Mouse (Mus musculus): ENCODE measurements at regions not wholly inside any gene's neighbourhood (a gene's known extent, or its start where the extent isn't known, plus 50 kb on each side); places are given as distances from the start of the nearest gene placed in this dataset.

DNA sequence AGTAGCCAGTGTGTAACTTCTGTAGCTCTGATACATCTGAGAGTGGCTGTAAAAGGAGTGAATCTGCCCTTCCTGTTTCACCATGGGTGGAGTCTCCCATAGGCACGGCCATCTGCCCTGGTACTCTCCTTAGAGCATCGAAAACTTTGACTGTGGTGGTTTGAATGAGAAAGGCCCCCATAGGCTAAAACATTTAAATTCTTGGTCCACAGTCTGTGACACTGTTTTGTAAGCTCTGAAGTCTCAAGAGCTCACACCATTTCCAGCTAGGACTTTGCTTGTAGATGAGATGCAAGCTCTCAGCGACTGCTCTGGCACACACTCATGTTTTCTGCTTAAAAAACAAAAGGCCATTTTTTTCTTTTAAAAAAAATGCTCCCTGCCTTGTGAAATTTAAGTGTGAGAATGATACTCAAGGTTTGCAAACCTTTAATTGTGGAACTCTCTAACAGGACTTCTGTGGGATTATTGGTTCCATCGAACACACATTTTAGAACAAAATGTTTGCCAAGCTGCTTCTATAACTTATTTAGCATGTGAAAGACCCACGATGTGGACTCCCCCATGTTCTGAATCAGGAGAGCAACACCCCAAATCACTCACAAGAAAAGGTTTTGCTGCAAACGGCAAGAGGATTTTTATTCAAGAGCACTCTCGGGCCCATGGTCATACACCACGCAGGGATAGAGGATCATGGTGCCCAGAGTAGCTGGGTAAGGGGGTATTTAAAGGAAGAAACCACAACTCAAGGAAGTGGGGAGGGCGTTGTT, 65.7 kb upstream of the Klf12 start:
- DNase-seq, result no peak

DNA sequence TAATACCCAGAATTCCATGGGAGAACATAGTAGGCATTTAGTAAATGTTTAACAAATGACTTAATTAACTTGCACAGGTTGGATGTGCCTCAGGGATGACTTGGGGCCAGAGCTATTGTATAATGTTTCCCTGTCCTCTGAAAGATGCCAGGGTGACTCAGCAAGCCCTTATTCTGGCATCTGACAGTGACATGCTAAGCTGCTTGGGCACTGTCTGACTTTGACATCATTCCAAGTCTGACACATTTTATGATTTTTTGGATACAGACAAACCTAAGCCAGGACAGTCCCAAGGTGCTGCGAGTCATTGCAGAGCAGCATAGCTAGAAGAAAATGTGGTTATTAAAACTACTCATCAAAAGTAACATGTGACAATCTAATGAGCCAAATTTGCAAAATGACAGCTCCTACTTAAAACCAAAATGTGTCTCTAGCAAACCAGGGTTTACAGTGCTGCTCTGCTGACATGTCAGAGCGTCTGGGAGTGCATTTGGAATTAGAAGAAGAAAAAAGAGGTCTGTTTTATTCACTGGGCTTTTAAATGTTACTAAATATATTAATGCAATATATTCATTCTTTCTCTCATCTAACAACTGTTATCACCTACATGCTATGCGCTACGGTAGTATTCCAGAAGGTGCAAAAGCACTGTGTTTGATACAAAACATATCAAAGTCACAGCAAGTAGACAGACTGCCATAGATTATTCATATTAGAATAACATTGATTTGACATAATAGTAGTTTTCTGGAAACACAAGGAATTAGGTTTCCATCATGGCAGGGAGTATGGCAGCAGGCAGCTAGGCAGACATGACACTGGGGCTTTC, 64.1 kb upstream of the Klf12 start:
- DNase-seq, result no peak

DNA sequence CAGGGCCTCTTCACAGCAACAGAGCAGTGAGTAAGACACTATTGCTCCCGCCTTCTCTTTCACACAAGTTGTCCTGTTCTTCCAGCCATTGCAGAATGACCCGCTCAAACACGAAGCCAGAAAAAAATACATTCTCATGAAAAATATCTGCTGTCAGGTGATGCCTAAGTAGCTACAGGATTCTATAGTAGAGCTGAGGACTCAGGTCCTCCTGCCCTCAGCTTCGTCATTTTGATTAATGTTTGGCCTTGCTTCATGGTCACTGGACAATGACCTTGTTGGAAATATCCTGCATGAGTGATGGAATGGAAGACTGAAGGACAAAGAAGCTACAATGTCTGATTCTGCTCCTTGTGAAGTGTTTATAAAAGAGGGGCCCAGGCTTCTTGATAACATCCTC, 52.4 kb upstream of the Klf12 start:
- DNase-seq, result no peak

Data from kidney, postnatal 25 days (tissue).